Mouse (Mus musculus) MEL (cell line): Measurements from ENCODE around the gene Slc39a11.

ENCODE experiments used
- BHLHE40 ChIP-seq: IDR thresholded peaks from 2 replicates; pipeline ENCODE4 v1.6.1; 2012; ENCODE audit warnings: low read depth, mild to moderate bottlenecking, inconsistent platforms, low read length, improper control_type of control experiment, borderline replicate concordance
- CHD1 ChIP-seq: IDR thresholded peaks from 2 replicates; pipeline ENCODE4 v1.6.1; 2012; ENCODE audit warnings: low read depth, mild to moderate bottlenecking, inconsistent platforms, low read length, improper control_type of control experiment
- CHD2 ChIP-seq: IDR thresholded peaks from 2 replicates; pipeline ENCODE4 v1.6.1; 2011; ENCODE audit warnings: low read length, improper control_type of control experiment
- CTCF ChIP-seq, 3 experiments: IDR thresholded peaks in 2 of 3; conservative IDR thresholded peaks in 1 of 3; 2 replicates each; pipeline ENCODE4 v1.5.1; 2011 to 2012; ENCODE audit warnings: low read length in 3 of 3, low read depth in 2 of 3, mild to moderate bottlenecking in 2 of 3, improper control_type of control experiment in 1 of 3, inconsistent platforms in 1 of 3, mixed read lengths in 1 of 3, moderate library complexity in 1 of 3; ENCODE audit not compliant: control insufficient read depth in 1 of 3, insufficient read depth in 1 of 3, poor library complexity in 1 of 3, severe bottlenecking in 1 of 3
- EP300 ChIP-seq, 2 experiments: IDR thresholded peaks; 2 replicates each; pipeline ENCODE4 v1.6.1; 2011; ENCODE audit warnings: improper control_type of control experiment in 2 of 2, low read length in 2 of 2, low read depth in 1 of 2, mild to moderate bottlenecking in 1 of 2
- GATA1 ChIP-seq: IDR thresholded peaks from 2 replicates; pipeline ENCODE4 v1.6.1; 2011; ENCODE audit warnings: low read depth, low read length, improper control_type of control experiment
- MAX ChIP-seq: IDR thresholded peaks from 2 replicates; pipeline ENCODE4 v1.6.1; 2011; ENCODE audit warnings: low read length, improper control_type of control experiment
- MAZ ChIP-seq: IDR thresholded peaks from 2 replicates; pipeline ENCODE4 v1.6.1; 2012; ENCODE audit warnings: low read depth, mild to moderate bottlenecking, inconsistent platforms, low read length, improper control_type of control experiment
- NELFE ChIP-seq: IDR thresholded peaks from 2 replicates; pipeline ENCODE4 v1.6.1; 2011; ENCODE audit warnings: low read depth, low read length, improper control_type of control experiment
- POLR2A ChIP-seq, 2 experiments: IDR thresholded peaks; 2 replicates each; pipeline ENCODE4 v1.6.1; 2011 to 2012; ENCODE audit warnings: low read length in 2 of 2, mild to moderate bottlenecking in 2 of 2, control low read depth in 1 of 2, improper control_type of control experiment in 1 of 2, low read depth in 1 of 2, moderate library complexity in 1 of 2; ENCODE audit not compliant: control insufficient read depth in 1 of 2, insufficient read depth in 1 of 2, poor library complexity in 1 of 2
- TCF12 ChIP-seq: IDR thresholded peaks from 2 replicates; pipeline ENCODE4 v1.6.1; 2014; ENCODE audit warnings: low read depth, mild to moderate bottlenecking, inconsistent platforms, low read length, improper control_type of control experiment, moderate library complexity
- ZC3H11A ChIP-seq: IDR thresholded peaks from 2 replicates; pipeline ENCODE4 v1.6.1; 2012; ENCODE audit warnings: low read depth, mild to moderate bottlenecking, inconsistent platforms, low read length, improper control_type of control experiment

GRCm38 (mm10) chr11:113518176-113518575, 131.7 kb downstream of the Slc39a11 start:
- no peak for TF ChIP-seq BHLHE40
- no peak for TF ChIP-seq MAX
- TF ChIP-seq CTCF (IDR thresholded peaks at IDR 0.05 in 2 of 3, conservative IDR thresholded peaks at IDR 0.05 in 1 of 3; ENCODE audit: control insufficient read depth in 1 of 3, insufficient read depth in 1 of 3, low read depth in 2 of 3, low read length in 3 of 3, poor library complexity in 1 of 3, severe bottlenecking in 1 of 3) = no peak
- TF ChIP-seq CHD2 = no peak
- no peak for TF ChIP-seq TCF12
- TF ChIP-seq EP300 (IDR thresholded peaks at IDR 0.05; ENCODE audit: low read depth in 1 of 2, low read length in 2 of 2) = no peak
- TF ChIP-seq CHD1 = no peak
- TF ChIP-seq GATA1 = no peak
- TF ChIP-seq NELFE = no peak
- no peak for TF ChIP-seq MAZ
- TF ChIP-seq ZC3H11A = no peak
- no peak for TF ChIP-seq POLR2A (IDR thresholded peaks at IDR 0.05; ENCODE audit: control insufficient read depth in 1 of 2, insufficient read depth in 1 of 2, low read depth in 1 of 2, low read length in 2 of 2, poor library complexity in 1 of 2)
